Mouse (Mus musculus) B cell, adult 62 days (primary cell): ENCODE measurements around the gene Ank3. TPM values are rescaled to one million over a fixed set of nuclear protein-coding genes. Genes with fewer than 3 reads are reported as not detected.

Experiments
- total RNA-seq: library from RNA; stranded (reverse); gene quantifications from 4 replicates; pipeline ENCODE4 v1.2.4, GENCODE M21; 2023

Gene Ank3
- total RNA-seq = not detected in 4 replicates

GRCm38 (mm10) chr10:69398763-69399590 lies at the start of gene Ank3:
TSS of gene Ank3 (plus strand) at chr10:69398773.

GRCm38 (mm10) chr10:69352212-69353085 lies 46.1 kb upstream of the Ank3 start, which contains the start of gene Cdk1:
TSS of gene Cdk1 (minus strand) at chr10:69352938.

Other genes with a start within 250 kb of the Ank3 start
- gene Rhobtb1, start 247.3 kb upstream of the Ank3 start, total RNA-seq = 18.0 to 23.7 TPM (median 19.0 TPM) in 4 replicates
- gene A930033H14Rik, start 185.7 kb upstream of the Ank3 start, total RNA-seq = 0.32 to 0.85 TPM (median 0.81 TPM) in 4 replicates
- 1.9 to 3.4 TPM (median 2.6 TPM) in 4 replicates for gene Cdk1, start 45.8 kb upstream of the Ank3 start, total RNA-seq